Mouse (Mus musculus) CD8-positive naive resting alpha-beta T cell, adult 57 days (primary cell): ENCODE measurements around the gene Gria2. TPM values are rescaled to one million over a fixed set of nuclear protein-coding genes. Genes with fewer than 3 reads are reported as not detected.

Experiments used
- total RNA-seq: library from RNA; stranded (reverse); gene quantifications from one replicate; pipeline ENCODE4 v1.2.4, GENCODE M21; 2023

Gria2 gene
- total RNA-seq, result not detected

GRCm38 (mm10) chr3:80802596-80803081 is at the start of gene Gria2:
TSS of gene Gria2 (minus strand) at chr3:80802835.

Other genes with a start within 250 kb of the Gria2 start
- not detected for gene Glrb, start 110.8 kb upstream of the Gria2 start, total RNA-seq
- gene Pdgfc, start 233.6 kb upstream of the Gria2 start, total RNA-seq, result not detected